Mouse (Mus musculus) colon, adult 2 months (tissue): Measurements from ENCODE around the gene Olfr1057. TPM values are rescaled to one million over a fixed set of nuclear protein-coding genes. Genes with fewer than 3 reads are reported as not detected.

Experiments
- polyA plus RNA-seq: library from polyadenylated mRNA; depleted of rRNA; stranded (reverse); fragments of >200 nt; gene quantifications from 2 replicates; pipeline ENCODE4 v1.2.3, GENCODE M21; 2012; rRNA removed

The Olfr1057 gene
- not detected in 2 replicates for polyA plus RNA-seq

DNA sequence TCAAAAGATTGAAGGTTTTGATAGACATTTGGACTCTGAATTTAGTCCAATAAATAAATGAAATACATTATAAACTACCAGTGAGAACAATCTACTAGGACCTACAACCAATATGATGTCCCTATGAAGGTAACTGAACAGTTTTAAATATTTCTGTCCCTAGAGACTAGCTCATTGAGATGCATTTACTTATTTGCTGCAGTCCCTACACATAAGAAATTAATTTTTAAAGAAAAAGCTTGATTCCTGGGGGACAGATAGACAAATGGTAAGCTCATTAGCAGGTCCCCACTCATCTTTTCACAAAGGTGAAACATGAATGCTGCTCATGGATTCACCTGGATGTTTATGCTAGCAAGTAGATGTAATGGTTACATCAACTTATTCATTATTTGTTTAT lies at the start of gene Olfr1057:
Gene Olfr1057, minus strand, starts transcription at position 101 of the 400 bp plus-strand sequence.

DNA sequence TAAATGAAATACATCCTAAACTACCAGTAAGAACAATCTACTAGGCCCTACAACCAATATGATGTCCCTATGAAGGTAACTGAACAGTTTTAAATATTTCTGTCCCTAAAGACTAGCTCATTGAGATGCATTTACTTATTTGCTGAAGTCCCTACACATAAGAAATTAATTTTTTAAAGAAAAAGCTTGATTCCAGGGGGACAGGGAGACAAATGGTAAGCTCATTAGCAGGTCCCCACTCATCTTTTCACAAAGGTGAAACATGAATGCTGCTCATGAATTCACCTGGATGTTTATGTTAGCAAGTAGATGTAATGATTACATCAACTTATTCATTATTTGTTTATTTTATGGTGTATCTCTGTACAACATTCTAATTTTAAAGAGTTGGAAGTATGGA lies 48.5 kb upstream of the Olfr1057 start, which contains the start of gene Olfr1062:
Gene Olfr1062, minus strand, starts transcription at position 101 of the 400 bp plus-strand sequence.

DNA sequence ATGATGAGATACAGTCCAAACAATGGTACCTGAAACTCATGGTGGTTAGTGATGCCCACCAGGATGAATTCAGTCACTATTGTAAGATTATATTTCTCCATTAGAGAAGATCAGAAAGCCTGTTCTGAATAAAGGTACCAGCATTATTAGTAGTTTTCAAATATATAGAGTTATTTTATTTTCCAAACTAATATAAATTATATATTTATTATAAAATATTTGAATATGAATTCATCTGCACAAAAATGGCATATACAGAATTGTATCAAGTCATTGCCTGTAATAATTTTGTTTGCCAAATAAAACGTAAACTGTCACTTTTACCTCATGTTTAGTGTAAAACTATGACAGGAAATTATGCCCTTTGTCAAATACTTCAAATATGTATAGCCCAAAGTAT lies 35.8 kb upstream of the Olfr1057 start, which contains the start of gene Olfr1061:
Gene Olfr1061, minus strand, starts transcription at position 101 of the 400 bp plus-strand sequence.

GRCm38 (mm10) chr2:86388461-86388860 lies 10.3 kb upstream of the Olfr1057 start, which contains the start of gene Olfr1058:
Gene Olfr1058 (minus strand): TSS chr2:86388561.

DNA sequence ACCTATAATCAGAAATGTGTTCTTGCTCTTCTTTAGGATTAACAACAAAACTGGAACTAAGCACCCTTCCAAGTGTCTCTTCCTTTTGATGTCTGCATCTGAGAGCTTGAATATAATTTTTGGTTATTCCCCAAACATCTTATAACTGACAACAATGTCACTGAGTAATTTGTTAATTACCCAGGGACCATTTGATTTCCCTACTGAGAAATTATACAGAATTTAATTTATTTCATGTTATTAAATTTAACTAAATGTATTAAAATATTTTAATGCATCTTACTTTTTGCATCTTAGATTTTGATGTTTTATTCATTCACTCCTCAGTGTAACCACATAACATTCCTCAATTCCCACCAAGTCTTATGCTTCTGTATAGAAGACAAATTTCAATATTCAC lies 15.8 kb downstream of the Olfr1057 start, which contains the start of gene Olfr1056:
Gene Olfr1056, minus strand, starts transcription at position 101 of the 400 bp plus-strand sequence.

GRCm38 (mm10) chr2:86350184-86350583 lies 28.0 kb downstream of the Olfr1057 start, which contains the start of gene Olfr1055:
Gene Olfr1055 (minus strand): TSS chr2:86350284.

GRCm38 (mm10) chr2:86335333-86335732 lies 42.9 kb downstream of the Olfr1057 start, which contains the start of gene Olfr1054:
Gene Olfr1054 (minus strand): TSS chr2:86335433.

Other genes with a start within 250 kb of the Olfr1057 start
- gene Olfr1039, start 242.5 kb downstream of the Olfr1057 start, polyA plus RNA-seq, result not detected in 2 replicates
- gene Olfr1040, start 231.7 kb downstream of the Olfr1057 start, polyA plus RNA-seq, result not detected in 2 replicates
- not detected in 2 replicates for gene Olfr1042, start 216.6 kb downstream of the Olfr1057 start, polyA plus RNA-seq
- gene Olfr1043, start 210.9 kb downstream of the Olfr1057 start, polyA plus RNA-seq, result not detected in 2 replicates
- gene Olfr1044, start 200.6 kb downstream of the Olfr1057 start, polyA plus RNA-seq, result not detected in 2 replicates
- gene Olfr52, start 192.7 kb downstream of the Olfr1057 start, polyA plus RNA-seq, result not detected in 2 replicates
- not detected in 2 replicates for gene Olfr1045, start 175.4 kb downstream of the Olfr1057 start, polyA plus RNA-seq
- not detected in 2 replicates for gene Olfr1046, start 159.1 kb downstream of the Olfr1057 start, polyA plus RNA-seq
- not detected in 2 replicates for gene Olfr1047, start 147.0 kb downstream of the Olfr1057 start, polyA plus RNA-seq
- not detected in 2 replicates for gene Olfr1048, start 138.1 kb downstream of the Olfr1057 start, polyA plus RNA-seq
- not detected in 2 replicates for gene Olfr1049, start 120.1 kb downstream of the Olfr1057 start, polyA plus RNA-seq
- gene Olfr1051, start 99.3 kb downstream of the Olfr1057 start, polyA plus RNA-seq, result not detected in 2 replicates
- not detected in 2 replicates for gene Olfr1052, start 85.9 kb downstream of the Olfr1057 start, polyA plus RNA-seq
- not detected in 2 replicates for gene Olfr1053, start 63.1 kb downstream of the Olfr1057 start, polyA plus RNA-seq
- not detected in 2 replicates for gene Olfr1054, start 43.0 kb downstream of the Olfr1057 start, polyA plus RNA-seq
- not detected in 2 replicates for gene Olfr1055, start 28.1 kb downstream of the Olfr1057 start, polyA plus RNA-seq
- gene Olfr1056, start 15.9 kb downstream of the Olfr1057 start, polyA plus RNA-seq, result not detected in 2 replicates
- gene Olfr1058, start 10.2 kb upstream of the Olfr1057 start, polyA plus RNA-seq, result not detected in 2 replicates
- not detected in 2 replicates for gene Olfr1061, start 35.7 kb upstream of the Olfr1057 start, polyA plus RNA-seq
- gene Olfr1062, start 48.4 kb upstream of the Olfr1057 start, polyA plus RNA-seq, result not detected in 2 replicates
- not detected in 2 replicates for gene Olfr1065, start 72.2 kb upstream of the Olfr1057 start, polyA plus RNA-seq
- not detected in 2 replicates for gene Olfr1066, start 77.9 kb upstream of the Olfr1057 start, polyA plus RNA-seq
- not detected in 2 replicates for gene Olfr228, start 109.0 kb upstream of the Olfr1057 start, polyA plus RNA-seq
- not detected in 2 replicates for gene Olfr1076, start 130.1 kb upstream of the Olfr1057 start, polyA plus RNA-seq
- not detected in 2 replicates for gene Olfr1079, start 164.1 kb upstream of the Olfr1057 start, polyA plus RNA-seq
- gene Olfr1080, start 179.8 kb upstream of the Olfr1057 start, polyA plus RNA-seq, result not detected in 2 replicates
- not detected in 2 replicates for gene Olfr1082, start 220.6 kb upstream of the Olfr1057 start, polyA plus RNA-seq